Mouse (Mus musculus) forebrain, postnatal 0 days (tissue): ENCODE measurements at regions not wholly inside any gene's neighbourhood (a gene's known extent, or its start where the extent isn't known, plus 50 kb on each side); places are given as distances from the start of the nearest gene placed in this dataset.

Experiments
- ATAC-seq: fragments of 200-750 bp; cut with Nextera tagmentation; 2 replicates; pipeline ENCODE4 v1.8.0; 2017; ENCODE audit warnings: mild to moderate bottlenecking, moderate library complexity
- DNase-seq: peaks from one replicate; pipeline ENCODE4 v3.0.0-alpha.2; 2015
- H3K27ac ChIP-seq: fragments of 300-500 bp; sonication (generic); 2 replicates; pipeline ENCODE4 v1.5.1; 2014; ENCODE audit warnings: low read depth, mild to moderate bottlenecking, antibody characterized with exemption, low read length, moderate library complexity, mixed read lengths
- H3K27me3 ChIP-seq: fragments of 300-500 bp; sonication (generic); 2 replicates; pipeline ENCODE4 v1.6.1; 2014; ENCODE audit warnings: mild to moderate bottlenecking, low read length, mixed read lengths; ENCODE audit not compliant: insufficient read depth
- H3K36me3 ChIP-seq: fragments of 300-500 bp; sonication (generic); 2 replicates; pipeline ENCODE4 v1.6.1; 2014; ENCODE audit warnings: mild to moderate bottlenecking, moderate library complexity; ENCODE audit not compliant: insufficient read depth
- H3K4me1 ChIP-seq: fragments of 300-500 bp; sonication (generic); 2 replicates; pipeline ENCODE4 v1.6.1; 2014; ENCODE audit warnings: antibody characterized with exemption; ENCODE audit not compliant: insufficient read depth
- H3K4me2 ChIP-seq: fragments of 300-500 bp; sonication (generic); 2 replicates; pipeline ENCODE4 v1.6.1; 2014; ENCODE audit warnings: low read depth, mild to moderate bottlenecking, moderate library complexity
- H3K4me3 ChIP-seq: fragments of 300-500 bp; sonication (generic); 2 replicates; pipeline ENCODE4 v1.5.1; 2014; ENCODE audit warnings: low read depth, low read length, mixed read lengths
- H3K9ac ChIP-seq: fragments of 300-500 bp; sonication (generic); 2 replicates; pipeline ENCODE4 v1.6.1; 2014; ENCODE audit warnings: mild to moderate bottlenecking
- H3K9me3 ChIP-seq: fragments of 300-500 bp; sonication (generic); 2 replicates; pipeline ENCODE4 v1.6.1; 2016; ENCODE audit warnings: low read length
- CTCF ChIP-seq: sonication (generic); IDR thresholded peaks from 2 replicates; pipeline ENCODE4 v1.5.1; 2016; ENCODE audit warnings: antibody characterized with exemption, control low read depth, low read depth
- WGBS: fragments of 180-500 bp; shearing (Covaris S2); extraction: QIAGEN DNeasy Blood & Tissue Kit; methylation state at CpG from one replicate; pipeline ENCODE4 v1.1.7; 2014; 5-methylcytosine and 5-hydroxymethylcytosine counted together

DNA sequence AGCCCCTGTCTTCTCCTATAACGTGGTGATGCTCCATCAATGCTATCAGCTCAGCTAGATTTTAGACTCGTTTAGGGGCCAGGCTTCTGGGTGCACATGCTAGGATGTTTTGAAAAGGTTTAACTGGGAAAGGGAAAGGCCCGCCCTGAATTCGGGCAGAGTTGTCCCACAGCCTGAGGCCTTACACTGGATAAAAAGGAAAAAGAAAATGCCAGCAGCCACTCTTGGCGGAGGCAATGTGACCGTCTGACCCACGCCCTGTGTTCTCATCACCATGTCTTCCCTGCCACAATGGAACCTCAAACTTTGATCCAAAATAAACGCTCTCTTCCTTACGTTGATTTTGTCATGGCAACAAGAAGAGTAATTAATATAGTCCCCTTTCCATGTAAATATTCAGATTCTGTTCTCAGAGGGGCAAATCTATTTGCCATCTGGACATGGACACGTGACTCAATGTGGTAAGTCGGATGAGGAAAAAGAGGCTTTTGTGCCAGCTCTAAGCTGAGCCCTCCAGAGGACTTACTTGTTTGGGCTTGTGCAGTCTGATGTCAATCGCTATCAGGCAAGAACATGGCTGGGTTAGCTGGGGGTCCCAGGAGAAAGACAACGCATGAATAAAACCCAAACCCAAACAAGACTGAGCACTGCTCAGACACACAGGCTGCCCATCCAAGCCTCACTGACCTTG is 253.4 kb upstream of the Hnrnpa3 start:
- TF ChIP-seq CTCF = no peak
- no peak overlapping the region for H3K27ac ChIP-seq
- no peaks in the 10 kb centered on the region for H3K9me3 ChIP-seq
- ATAC-seq (no peak), DNase-seq (peak; percentile 33)
- H3K4me2 ChIP-seq = no peak overlapping the region
- no peaks in the 10 kb centered on the region for H3K27me3 ChIP-seq
- 38% methylated on average over 13 of the region's 13 CpGs for WGBS
- no peaks in the 10 kb centered on the region for H3K36me3 ChIP-seq
- H3K4me3 ChIP-seq = no peak overlapping the region
- H3K4me1 ChIP-seq = no peaks in the 10 kb centered on the region
- no peak overlapping the region for H3K9ac ChIP-seq

DNA sequence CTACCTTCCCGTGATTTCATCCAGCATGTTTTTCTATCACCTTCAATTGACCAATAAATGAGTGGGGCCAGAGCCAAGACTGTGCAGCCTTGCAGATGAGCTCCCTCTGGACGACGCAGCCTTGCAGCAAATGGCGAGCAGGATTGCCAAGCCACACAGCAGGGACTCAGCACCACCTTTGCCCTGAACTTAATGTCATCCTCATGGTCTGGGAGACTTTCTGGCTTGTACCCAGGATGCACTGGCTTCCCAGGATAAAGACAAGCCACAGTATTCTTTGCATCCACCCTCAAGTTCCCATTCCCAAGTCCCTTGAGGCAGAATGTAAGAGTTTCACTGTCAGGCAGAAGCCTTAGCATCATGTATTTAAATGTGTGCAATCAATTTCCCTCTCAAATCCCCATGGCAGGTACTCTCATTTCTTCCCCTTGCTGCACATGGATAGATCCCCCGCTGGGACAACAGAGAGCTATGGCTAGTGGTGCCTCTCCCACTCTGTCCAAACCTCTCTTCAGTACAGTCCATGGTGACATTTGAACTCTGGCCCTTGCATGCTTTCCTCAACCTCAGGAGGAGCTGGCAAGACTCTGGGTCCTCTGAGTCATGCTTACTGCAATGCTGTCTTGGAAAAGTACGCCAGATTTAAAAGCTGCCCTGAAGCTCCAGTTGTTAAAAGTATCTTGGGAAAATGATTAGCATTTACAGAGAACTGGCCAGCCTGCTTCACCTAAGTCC is 252.2 kb upstream of the Hnrnpa3 start:
- no peak for TF ChIP-seq CTCF
- DNase-seq (no peak), ATAC-seq (no peak)
- H3K9ac ChIP-seq = no peak overlapping the region
- no peak overlapping the region for H3K4me3 ChIP-seq
- no peaks in the 10 kb centered on the region for H3K4me1 ChIP-seq
- H3K9me3 ChIP-seq = no peaks in the 10 kb centered on the region
- H3K4me2 ChIP-seq = no peak overlapping the region
- no peaks in the 10 kb centered on the region for H3K27me3 ChIP-seq
- 50% methylated on average over 6 of the region's 6 CpGs for WGBS
- no peak overlapping the region for H3K27ac ChIP-seq
- no peaks in the 10 kb centered on the region for H3K36me3 ChIP-seq

- no peaks in the 10 kb centered on the region for H3K4me1 ChIP-seq
- no peaks in the 10 kb centered on the region for H3K9me3 ChIP-seq
- WGBS = 34% methylated on average over 4 of the region's 4 CpGs
- H3K4me2 ChIP-seq = no peak overlapping the region
- H3K36me3 ChIP-seq = no peaks in the 10 kb centered on the region
- no peak overlapping the region for H3K9ac ChIP-seq
- no peak for TF ChIP-seq CTCF
- no peaks in the 10 kb centered on the region for H3K27me3 ChIP-seq
- peak; percentile 63 for DNase-seq
- H3K4me3 ChIP-seq = no peak overlapping the region
- H3K27ac ChIP-seq = no peak overlapping the region
- peak; percentile 87 for ATAC-seq
Observed at GRCm38 (mm10) chr2:75407560-75407959, 251.5 kb upstream of the Hnrnpa3 start.

- Histone ChIP-seq H3K36me3 (no peaks in the 10 kb centered on the region), H3K4me1 (no peaks in the 10 kb centered on the region), H3K4me3 (no peak overlapping the region), H3K4me2 (no peak overlapping the region), H3K27me3 (no peaks in the 10 kb centered on the region), H3K27ac (no peak overlapping the region), H3K9me3 (no peaks in the 10 kb centered on the region), H3K9ac (no peak overlapping the region)
- DNase-seq (no peak), ATAC-seq (no peak)
- no peak for TF ChIP-seq CTCF
- WGBS = 67% methylated on average over 2 of the region's 2 CpGs
Observed at GRCm38 (mm10) chr2:75408016-75408415, 251.0 kb upstream of the Hnrnpa3 start.

DNA sequence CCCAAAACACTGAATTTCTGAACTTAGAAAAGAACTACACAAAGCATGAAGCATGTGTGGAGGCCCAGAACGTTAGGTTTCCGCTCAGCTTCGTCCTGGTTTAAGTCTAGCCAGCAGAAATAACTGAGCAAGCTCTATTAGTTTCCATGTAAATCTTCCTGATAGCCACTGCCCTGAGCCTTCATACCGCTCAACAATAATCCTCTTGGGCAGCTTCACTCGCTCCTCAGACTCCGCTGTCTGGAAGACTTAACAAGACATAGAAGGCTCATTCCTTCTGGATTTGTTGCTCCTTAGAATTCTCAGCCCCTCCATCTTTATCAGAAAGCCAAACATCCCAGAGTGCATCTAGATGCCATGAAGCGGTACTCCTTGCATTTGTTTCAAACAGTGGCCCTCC is 249.3 kb upstream of the Hnrnpa3 start:
- ATAC-seq = no peak
- no peak for DNase-seq
- WGBS = 91% methylated on average over 7 of the region's 7 CpGs
- no peak for TF ChIP-seq CTCF
- Histone ChIP-seq H3K27ac (no peak overlapping the region), H3K4me1 (no peaks in the 10 kb centered on the region), H3K9me3 (no peaks in the 10 kb centered on the region), H3K4me2 (no peak overlapping the region), H3K36me3 (no peaks in the 10 kb centered on the region), H3K9ac (no peak overlapping the region), H3K4me3 (no peak overlapping the region), H3K27me3 (no peaks in the 10 kb centered on the region)

- WGBS = 57% methylated on average over 5 of the region's 5 CpGs
- Histone ChIP-seq H3K9ac (no peak overlapping the region), H3K36me3 (no peaks in the 10 kb centered on the region), H3K4me2 (no peak overlapping the region), H3K4me3 (no peak overlapping the region), H3K27ac (no peak overlapping the region), H3K9me3 (no peaks in the 10 kb centered on the region), H3K4me1 (no peaks in the 10 kb centered on the region), H3K27me3 (no peaks in the 10 kb centered on the region)
- no peak for ATAC-seq
- DNase-seq = no peak
- no peak for TF ChIP-seq CTCF
Observed at GRCm38 (mm10) chr2:75412735-75413134, 246.3 kb upstream of the Hnrnpa3 start.

- H3K4me2 ChIP-seq = no peak overlapping the region
- TF ChIP-seq CTCF = no peak
- WGBS = 62% methylated on average over 2 of the region's 2 CpGs
- H3K4me3 ChIP-seq = no peak overlapping the region
- no peak overlapping the region for H3K9ac ChIP-seq
- no peak overlapping the region for H3K27ac ChIP-seq
- no peaks in the 10 kb centered on the region for H3K36me3 ChIP-seq
- ATAC-seq (no peak), DNase-seq (no peak)
- no peaks in the 10 kb centered on the region for H3K27me3 ChIP-seq
- H3K4me1 ChIP-seq = peaks cover 4% of the 10 kb centered on the region; the same call in 1 of the 2 replicates
- no peaks in the 10 kb centered on the region for H3K9me3 ChIP-seq
Observed at GRCm38 (mm10) chr2:75418689-75419088, 240.4 kb upstream of the Hnrnpa3 start.
